In the genomic region with DNA sequence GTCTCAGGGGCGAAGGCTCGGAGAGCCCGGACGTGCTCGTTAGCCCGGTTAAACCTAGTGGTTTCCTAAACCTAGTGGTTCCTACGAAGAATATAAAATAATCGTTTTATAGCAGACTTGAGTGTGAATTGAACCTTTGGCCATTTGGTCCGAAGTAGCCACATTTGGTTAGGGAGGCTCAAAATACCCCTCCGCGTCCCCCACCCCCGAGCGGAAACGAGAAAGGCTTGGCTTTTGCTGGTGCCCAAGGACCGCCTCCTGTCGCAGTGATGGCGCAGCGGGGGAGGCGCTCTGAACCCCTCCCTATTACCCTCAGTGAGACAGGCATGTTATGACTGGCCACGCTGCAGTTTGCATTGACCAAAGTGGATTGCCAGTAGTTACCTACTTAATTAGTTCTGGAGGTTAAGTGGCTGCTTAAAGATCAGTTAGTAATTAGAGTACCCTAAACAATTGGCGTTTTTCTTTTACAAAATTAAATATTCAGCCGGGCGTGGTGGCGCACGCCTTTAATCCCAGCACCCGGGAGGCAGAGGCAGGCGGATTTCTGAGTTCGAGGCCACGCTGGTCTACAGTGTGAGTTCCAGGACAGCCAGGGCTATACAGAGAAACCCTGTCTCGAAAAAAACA, we compare ENCODE assay signal across 8 mouse cellular contexts. TPM values are rescaled to one million over a fixed set of nuclear protein-coding genes. Genes with fewer than 3 reads are reported as not detected.
DNase-seq lines count a peak whose midpoint lies in the region; ATAC-seq and TF ChIP-seq lines count a peak whose summit lies in the region.

No protein-coding gene starts in this region.

- intact Hi-C loops in left cerebral cortex, postnatal 14 days (cut with DNase I), result no loop called here

- peak; percentile 74; the same call in 1 of the 2 replicates for TF ChIP-seq POLR2A in cortical plate, adult 2 months (IDR thresholded peaks at IDR 0.05; ENCODE audit: extremely low read depth, insufficient read depth, low read length)

- peak; percentile 90 to 94 for DNase-seq in adrenal gland, adult (ENCODE audit: inconsistent age in 2 of 2, low spot score in 1 of 2)
- DNase-seq in gastrocnemius, postnatal 10 days, result peak; percentile 78
- peak; percentile 79 to 82 for DNase-seq in left cerebral cortex, postnatal 14 days (ENCODE audit: low spot score in 2 of 2)
- peak; percentile 81 for DNase-seq in right cerebral cortex, postnatal 25 days
- DNase-seq in yolk sac, embryonic 10.5 days (ENCODE audit: low spot score), result peak; percentile 79

- no peak for TF ChIP-seq CTCF in cortical plate, adult 2 months (IDR thresholded peaks at IDR 0.05; ENCODE audit: extremely low read depth, insufficient read depth, low read length)

- H3K4me3 ChIP-seq in cortical plate, adult 2 months (ENCODE audit: insufficient read depth, low read length), result peak overlapping the region; percentile 56

- ATAC-seq in inflammation-experienced regulatory T-cells, adult 6 months, result peak; percentile 73
- ATAC-seq in megakaryocyte-erythroid progenitor cell, adult 5-6 weeks (replicated peaks; ENCODE audit: low FRiP score, low TSS enrichment, poor library complexity, severe bottlenecking), result peak; percentile 64

- peaks cover 4% of the 10 kb centered on the region; the same call in 1 of the 2 replicates for H3K4me1 ChIP-seq in cortical plate, adult 2 months (ENCODE audit: control insufficient read depth, insufficient read depth, low read length)

- H3K27ac ChIP-seq in cortical plate, adult 2 months (ENCODE audit: insufficient read depth, low read length), result peak overlapping the region; percentile 98

RNA-seq across cellular contexts. Expression of gene Ppia, which starts 1.3 kb away (rescaled TPM):
- polyA plus RNA-seq in cortical plate, adult 2 months (2012; rRNA removed), result 2,439 and 2,636 TPM in 2 replicates
- 100 to 1,000 TPM; 765 to 781 TPM for total RNA-seq in gastrocnemius, postnatal 10 days (2021)
- 1,000 to 10,000 TPM; 2,486 to 3,282 (median 2,929) TPM for polyA plus RNA-seq in inflammation-experienced regulatory T-cells, adult 6 months (2017; shearing (Covaris generic))
- total RNA-seq in left cerebral cortex, postnatal 14 days (2021), result 1,000 to 10,000 TPM; 2,019 to 2,143 TPM
- 3,823 and 4,304 TPM in 2 replicates for total RNA-seq in megakaryocyte-erythroid progenitor cell, adult 5-6 weeks (2014; fragmentation: Nextera tagmentation)
- total RNA-seq in megakaryocyte-erythroid progenitor cell, adult 5-6 weeks (2017), result 1,965 and 1,971 TPM in 2 replicates

RNA-seq across cellular contexts. Expression of gene Zmiz2, which starts 27.6 kb away (rescaled TPM):
- 105 and 108 TPM in 2 replicates for polyA plus RNA-seq in cortical plate, adult 2 months (2012; rRNA removed)
- 10 to 100 TPM; 31.8 to 34.3 TPM for total RNA-seq in gastrocnemius, postnatal 10 days (2021)
- polyA plus RNA-seq in inflammation-experienced regulatory T-cells, adult 6 months (2017; shearing (Covaris generic)), result 10 to 100 TPM; 40.6 to 60.2 (median 44.9) TPM
- total RNA-seq in left cerebral cortex, postnatal 14 days (2021), result 100 to 1,000 TPM; 202 to 213 TPM
- 65.9 and 70.0 TPM in 2 replicates for total RNA-seq in megakaryocyte-erythroid progenitor cell, adult 5-6 weeks (2014; fragmentation: Nextera tagmentation)
- total RNA-seq in megakaryocyte-erythroid progenitor cell, adult 5-6 weeks (2017), result 5.6 and 10.4 TPM in 2 replicates

RNA-seq across cellular contexts. Expression of gene H2afv, which starts 27.7 kb away (rescaled TPM):
- 81.7 and 83.3 TPM in 2 replicates for polyA plus RNA-seq in cortical plate, adult 2 months (2012; rRNA removed)
- 10 to 100 TPM; 66.2 to 67.3 TPM for total RNA-seq in gastrocnemius, postnatal 10 days (2021)
- polyA plus RNA-seq in inflammation-experienced regulatory T-cells, adult 6 months (2017; shearing (Covaris generic)), result 100 to 1,000 TPM; 131 to 311 (median 156) TPM
- total RNA-seq in left cerebral cortex, postnatal 14 days (2021), result 10 to 100 TPM; 29.5 to 34.4 TPM
- 144 and 178 TPM in 2 replicates for total RNA-seq in megakaryocyte-erythroid progenitor cell, adult 5-6 weeks (2014; fragmentation: Nextera tagmentation)
- 85.9 and 103 TPM in 2 replicates for total RNA-seq in megakaryocyte-erythroid progenitor cell, adult 5-6 weeks (2017)

RNA-seq across cellular contexts. Expression of gene Purb, which starts 59.2 kb away (rescaled TPM):
- 103 and 109 TPM in 2 replicates for polyA plus RNA-seq in cortical plate, adult 2 months (2012; rRNA removed)
- total RNA-seq in gastrocnemius, postnatal 10 days (2021), result 10 to 100 TPM; 55.6 to 58.4 TPM
- 10 to 100 TPM; 21.0 to 26.1 (median 23.7) TPM for polyA plus RNA-seq in inflammation-experienced regulatory T-cells, adult 6 months (2017; shearing (Covaris generic))
- 100 to 1,000 TPM; 300 to 303 TPM for total RNA-seq in left cerebral cortex, postnatal 14 days (2021)
- 43.7 and 49.9 TPM in 2 replicates for total RNA-seq in megakaryocyte-erythroid progenitor cell, adult 5-6 weeks (2014; fragmentation: Nextera tagmentation)
- total RNA-seq in megakaryocyte-erythroid progenitor cell, adult 5-6 weeks (2017), result 60.5 and 70.9 TPM in 2 replicates

Comparison
In these comparisons a context has a peak if more than half of its experiments do, and no peak if none do; other contexts are left out.
1. Peak in every context shown above with its lines: DNase-seq, ATAC-seq, H3K4me3 ChIP-seq and H3K27ac ChIP-seq.